ENCODE assay signal across 8 mouse cellular contexts in the genomic region with DNA sequence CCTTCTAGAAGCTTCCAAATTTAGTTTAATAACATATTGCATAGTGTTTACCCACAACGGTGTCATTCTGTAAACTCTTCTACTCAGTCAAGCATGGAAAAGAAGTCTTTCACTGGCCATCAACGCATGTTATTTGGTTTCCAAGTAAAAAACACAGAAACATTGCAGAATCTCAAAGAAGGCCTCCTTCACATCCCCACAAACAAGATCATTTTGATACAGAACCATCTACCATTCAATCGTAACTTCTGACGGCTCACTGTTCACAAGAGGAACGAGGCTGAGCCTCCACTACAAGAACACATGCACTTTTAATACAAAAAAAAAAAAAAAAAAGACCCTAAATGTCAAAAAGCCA. TPM values are rescaled to one million over a fixed set of nuclear protein-coding genes. Genes with fewer than 3 reads are reported as not detected.
DNase-seq lines count a peak whose midpoint lies in the region; ATAC-seq and TF ChIP-seq lines count a peak whose summit lies in the region.

No protein-coding gene starts in this region.

- peaks cover 2% of the 10 kb centered on the region; the same call in 1 of the 2 replicates for H3K4me1 ChIP-seq in cerebellum, adult 2 months (ENCODE audit: control insufficient read depth, insufficient read depth, low read length)
- H3K4me1 ChIP-seq in testis, adult 2 months (ENCODE audit: control insufficient read depth, insufficient read depth, low read length) = peaks cover 3% of the 10 kb centered on the region; the same call in 1 of the 2 replicates
- peaks cover 12% of the 10 kb centered on the region; the same call in 1 of the 2 replicates for H3K4me1 ChIP-seq in liver, embryonic 11.5 days (replicated peaks; ENCODE audit: control insufficient read depth, insufficient read depth, low read length)

- no peak for DNase-seq in cerebellum, adult 2 months
- DNase-seq in cerebellum, adult 9-11 months = no peak
- no peak for DNase-seq in testis, postnatal 10 days (ENCODE audit: low spot score)
- DNase-seq in liver, embryonic 11.5 days (ENCODE audit: low spot score) = no peak
- DNase-seq in left cerebral cortex, adult 8-10 months (ENCODE audit: low spot score in 2 of 2) = no peak
- no peak for DNase-seq in adrenal gland, postnatal 4 days (ENCODE audit: low spot score in 2 of 2)
- DNase-seq in spleen, postnatal 4 days (ENCODE audit: low spot score in 2 of 2) = no peak

- H3K27ac ChIP-seq in cerebellum, adult 2 months (ENCODE audit: insufficient read depth, low read length) = no peak overlapping the region
- H3K27ac ChIP-seq in testis, adult 2 months (ENCODE audit: control insufficient read depth, insufficient read depth, low read depth, low read length) = no peak overlapping the region
- H3K27ac ChIP-seq in liver, embryonic 11.5 days (ENCODE audit: low read depth, low read length) = no peak overlapping the region

- H3K9me3 ChIP-seq in liver, embryonic 11.5 days (ENCODE audit: control insufficient read depth, low read length) = no peaks in the 10 kb centered on the region

- H3K4me2 ChIP-seq in liver, embryonic 11.5 days = peak overlapping the region; percentile 59

- TF ChIP-seq POLR2A in cerebellum, adult 2 months (IDR thresholded peaks at IDR 0.05; ENCODE audit: borderline replicate concordance, insufficient read depth, low read length) = no peak
- no peak for TF ChIP-seq POLR2A in testis, adult 2 months (IDR thresholded peaks at IDR 0.05; ENCODE audit: control insufficient read depth, low read depth, low read length)

- H3K36me3 ChIP-seq in testis, adult 2 months (ENCODE audit: control insufficient read depth, insufficient read depth, low read length) = no peaks in the 10 kb centered on the region
- no peaks in the 10 kb centered on the region for H3K36me3 ChIP-seq in liver, embryonic 11.5 days (ENCODE audit: control insufficient read depth, insufficient read depth, low read length)

- no peak for TF ChIP-seq CTCF in cerebellum, adult 2 months (IDR thresholded peaks at IDR 0.05; ENCODE audit: borderline replicate concordance, insufficient read depth, low read depth, low read length)
- TF ChIP-seq CTCF in testis, adult 2 months (IDR thresholded peaks at IDR 0.05; ENCODE audit: control insufficient read depth, insufficient read depth, insufficient replicate concordance, low read depth, low read length) = no peak

- no peak for ATAC-seq in liver, embryonic 11.5 days (replicated peaks; ENCODE audit: low FRiP score)

- no peaks in the 10 kb centered on the region for H3K27me3 ChIP-seq in cerebellum, adult 2 months (ENCODE audit: control insufficient read depth, insufficient read depth, low read length)
- no peaks in the 10 kb centered on the region for H3K27me3 ChIP-seq in testis, adult 2 months (ENCODE audit: control insufficient read depth, insufficient read depth, low read length)
- no peaks in the 10 kb centered on the region for H3K27me3 ChIP-seq in liver, embryonic 11.5 days (replicated peaks; ENCODE audit: control insufficient read depth, insufficient read depth, low read length)

- 1% methylated on average over 5 of the region's 5 CpGs for WGBS in cerebellum, adult 2 months
- 30% methylated on average over 5 of the region's 5 CpGs for WGBS in liver, embryonic 11.5 days

- peak overlapping the region; percentile 94 for H3K9ac ChIP-seq in liver, embryonic 11.5 days (ENCODE audit: low read depth, low read length)

- peak overlapping the region; percentile 33 for H3K4me3 ChIP-seq in cerebellum, adult 2 months (replicated peaks; ENCODE audit: insufficient read depth, low read depth, low read length)
- peak overlapping the region; percentile 17; the same call in 1 of the 2 replicates for H3K4me3 ChIP-seq in testis, adult 2 months (ENCODE audit: control insufficient read depth, low read depth, low read length)
- peak overlapping the region; percentile 89 for H3K4me3 ChIP-seq in liver, embryonic 11.5 days (ENCODE audit: low read depth, low read length)

RNA-seq across cellular contexts. Expression of a gene that starts 1.2 kb away (rescaled TPM):
- 44.4 and 44.9 TPM in 2 replicates for polyA plus RNA-seq in cerebellum, adult 2 months (2012; rRNA removed)
- polyA plus RNA-seq in testis, adult 2 months (2012; rRNA removed) = 21.7 and 23.4 TPM in 2 replicates
- polyA plus RNA-seq in liver, embryonic 11.5 days (2014; fragmentation: Nextera tagmentation; extraction: Ambion mirVana) = 25.6 and 30.7 TPM in 2 replicates
- 10 to 100 TPM; 66.2 to 74.0 (median 70.5) TPM for total RNA-seq in left cerebral cortex, adult 8-10 months (2022)
- total RNA-seq in adrenal gland, postnatal 4 days (2021) = 10 to 100 TPM; 81.9 to 85.2 TPM

RNA-seq across cellular contexts. Expression of a gene that starts 26.4 kb away (rescaled TPM):
- polyA plus RNA-seq in cerebellum, adult 2 months (2012; rRNA removed) = not detected in 2 replicates
- polyA plus RNA-seq in testis, adult 2 months (2012; rRNA removed) = not detected in 2 replicates
- not detected in 2 replicates for polyA plus RNA-seq in liver, embryonic 11.5 days (2014; fragmentation: Nextera tagmentation; extraction: Ambion mirVana)
- total RNA-seq in left cerebral cortex, adult 8-10 months (2022) = not detected
- total RNA-seq in adrenal gland, postnatal 4 days (2021) = not detected

RNA-seq across cellular contexts. Expression of a gene that starts 44.1 kb away (rescaled TPM):
- 14.8 and 16.7 TPM in 2 replicates for polyA plus RNA-seq in cerebellum, adult 2 months (2012; rRNA removed)
- 54.5 and 57.4 TPM in 2 replicates for polyA plus RNA-seq in testis, adult 2 months (2012; rRNA removed)
- polyA plus RNA-seq in liver, embryonic 11.5 days (2014; fragmentation: Nextera tagmentation; extraction: Ambion mirVana) = 41.4 and 43.0 TPM in 2 replicates
- total RNA-seq in left cerebral cortex, adult 8-10 months (2022) = 10 to 100 TPM; 16.3 to 20.8 (median 18.2) TPM
- 10 to 100 TPM; 37.9 to 40.1 TPM for total RNA-seq in adrenal gland, postnatal 4 days (2021)

Comparison
In these comparisons a context has a peak if more than half of its experiments do, and no peak if none do; other contexts are left out.
1. H3K4me3 ChIP-seq: peak in every context shown above with its lines; median percentile 89 in liver, embryonic 11.5 days; 33 in cerebellum, adult 2 months; 17 in testis, adult 2 months.